Mouse (Mus musculus): ENCODE measurements around the gene Chrna7. TPM values are rescaled to one million over a fixed set of nuclear protein-coding genes. Genes with fewer than 3 reads are reported as not detected.

Gene Chrna7
- polyA plus RNA-seq, 1 experiment = 1.6 TPM

GRCm38 (mm10) chr7:63209501-63209900, 2.9 kb downstream of the Chrna7 start:
- Histone ChIP-seq H3K9ac (ENCODE audit: low read depth, poor library complexity, severe bottlenecking) (no peak overlapping the region), H3K9me3 (replicated peaks; ENCODE audit: control insufficient read depth, insufficient read depth, low read length, poor library complexity, severe bottlenecking) (no peaks in the 10 kb centered on the region), H3K36me3 (ENCODE audit: control insufficient read depth, insufficient read depth, low read length, poor library complexity, severe bottlenecking) (no peaks in the 10 kb centered on the region), H3K27ac (ENCODE audit: insufficient read depth, low read length) (no peak overlapping the region), H3K27me3 (ENCODE audit: control insufficient read depth, insufficient read depth, low read length, poor library complexity, severe bottlenecking) (peaks cover 2% of the 10 kb centered on the region; the same call in 1 of the 2 replicates), H3K4me3 (ENCODE audit: low read depth, low read length) (no peak overlapping the region), H3K4me1 (ENCODE audit: control insufficient read depth, insufficient read depth, low read length) (no peaks in the 10 kb centered on the region)
- TF ChIP-seq EP300 (IDR thresholded peaks at IDR 0.05; ENCODE audit: insufficient read depth, low read depth, low read length) (no peak), CTCF (IDR thresholded peaks at IDR 0.05; ENCODE audit: low read depth, low read length) (no peak), POLR2A (IDR thresholded peaks at IDR 0.05; ENCODE audit: insufficient read depth, low read length) (no peak)

DNA sequence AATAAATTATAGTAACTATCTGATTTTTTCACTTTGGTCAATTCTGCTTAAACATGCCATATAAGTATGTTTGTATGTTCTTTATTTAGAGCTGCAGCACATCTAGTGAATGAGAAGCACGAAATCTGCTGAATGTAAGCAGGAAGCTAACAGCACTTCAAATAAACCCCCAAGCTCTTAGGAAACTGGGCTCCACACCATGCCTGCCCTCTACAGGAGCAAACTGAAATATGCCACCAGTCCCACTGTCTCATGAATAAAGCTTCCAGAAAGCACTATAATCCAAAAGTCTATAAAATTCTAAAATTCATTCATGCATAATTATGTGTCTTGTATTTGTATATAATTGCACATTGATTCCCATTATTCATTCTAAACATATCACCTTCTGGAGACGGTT, 5.2 kb downstream of the Chrna7 start:
- Histone ChIP-seq H3K9me3 (replicated peaks; ENCODE audit: control insufficient read depth, insufficient read depth, low read length, poor library complexity, severe bottlenecking) (no peaks in the 10 kb centered on the region), H3K36me3 (ENCODE audit: control insufficient read depth, insufficient read depth, low read length, poor library complexity, severe bottlenecking) (no peaks in the 10 kb centered on the region), H3K9ac (ENCODE audit: low read depth, poor library complexity, severe bottlenecking) (no peak overlapping the region), H3K27ac (ENCODE audit: insufficient read depth, low read length) (no peak overlapping the region), H3K4me3 (ENCODE audit: low read depth, low read length) (no peak overlapping the region), H3K4me1 (ENCODE audit: control insufficient read depth, insufficient read depth, low read length) (no peaks in the 10 kb centered on the region), H3K27me3 (ENCODE audit: control insufficient read depth, insufficient read depth, low read length, poor library complexity, severe bottlenecking) (peaks cover 2% of the 10 kb centered on the region; the same call in 1 of the 2 replicates)
- TF ChIP-seq EP300 (IDR thresholded peaks at IDR 0.05; ENCODE audit: insufficient read depth, low read depth, low read length) (no peak), POLR2A (IDR thresholded peaks at IDR 0.05; ENCODE audit: insufficient read depth, low read length) (no peak), CTCF (IDR thresholded peaks at IDR 0.05; ENCODE audit: low read depth, low read length) (no peak)

GRCm38 (mm10) chr7:63195560-63195959, 16.8 kb downstream of the Chrna7 start:
- Histone ChIP-seq H3K4me3 (ENCODE audit: low read depth, low read length) (no peak overlapping the region), H3K9me3 (replicated peaks; ENCODE audit: control insufficient read depth, insufficient read depth, low read length, poor library complexity, severe bottlenecking) (no peaks in the 10 kb centered on the region), H3K4me1 (ENCODE audit: control insufficient read depth, insufficient read depth, low read length) (no peaks in the 10 kb centered on the region), H3K27me3 (ENCODE audit: control insufficient read depth, insufficient read depth, low read length, poor library complexity, severe bottlenecking) (no peaks in the 10 kb centered on the region), H3K27ac (ENCODE audit: insufficient read depth, low read length) (no peak overlapping the region), H3K36me3 (ENCODE audit: control insufficient read depth, insufficient read depth, low read length, poor library complexity, severe bottlenecking) (no peaks in the 10 kb centered on the region), H3K9ac (ENCODE audit: low read depth, poor library complexity, severe bottlenecking) (no peak overlapping the region)
- TF ChIP-seq CTCF (IDR thresholded peaks at IDR 0.05; ENCODE audit: low read depth, low read length) = no peak
- TF ChIP-seq EP300 (IDR thresholded peaks at IDR 0.05; ENCODE audit: insufficient read depth, low read depth, low read length) = no peak
- no peak for TF ChIP-seq POLR2A (IDR thresholded peaks at IDR 0.05; ENCODE audit: insufficient read depth, low read length)

- Histone ChIP-seq H3K36me3 (ENCODE audit: control insufficient read depth, insufficient read depth, low read length, poor library complexity, severe bottlenecking) (no peaks in the 10 kb centered on the region), H3K27me3 (ENCODE audit: control insufficient read depth, insufficient read depth, low read length, poor library complexity, severe bottlenecking) (no peaks in the 10 kb centered on the region), H3K9ac (ENCODE audit: low read depth, poor library complexity, severe bottlenecking) (no peak overlapping the region), H3K9me3 (replicated peaks; ENCODE audit: control insufficient read depth, insufficient read depth, low read length, poor library complexity, severe bottlenecking) (no peaks in the 10 kb centered on the region), H3K4me3 (ENCODE audit: low read depth, low read length) (no peak overlapping the region), H3K4me1 (ENCODE audit: control insufficient read depth, insufficient read depth, low read length) (no peaks in the 10 kb centered on the region), H3K27ac (ENCODE audit: insufficient read depth, low read length) (no peak overlapping the region)
- no peak for TF ChIP-seq POLR2A (IDR thresholded peaks at IDR 0.05; ENCODE audit: insufficient read depth, low read length)
- TF ChIP-seq EP300 (IDR thresholded peaks at IDR 0.05; ENCODE audit: insufficient read depth, low read depth, low read length) = no peak
- TF ChIP-seq CTCF (IDR thresholded peaks at IDR 0.05; ENCODE audit: low read depth, low read length) = no peak
These were observed 22.5 kb downstream of the Chrna7 start for GRCm38 (mm10) chr7:63189647-63190534.

DNA sequence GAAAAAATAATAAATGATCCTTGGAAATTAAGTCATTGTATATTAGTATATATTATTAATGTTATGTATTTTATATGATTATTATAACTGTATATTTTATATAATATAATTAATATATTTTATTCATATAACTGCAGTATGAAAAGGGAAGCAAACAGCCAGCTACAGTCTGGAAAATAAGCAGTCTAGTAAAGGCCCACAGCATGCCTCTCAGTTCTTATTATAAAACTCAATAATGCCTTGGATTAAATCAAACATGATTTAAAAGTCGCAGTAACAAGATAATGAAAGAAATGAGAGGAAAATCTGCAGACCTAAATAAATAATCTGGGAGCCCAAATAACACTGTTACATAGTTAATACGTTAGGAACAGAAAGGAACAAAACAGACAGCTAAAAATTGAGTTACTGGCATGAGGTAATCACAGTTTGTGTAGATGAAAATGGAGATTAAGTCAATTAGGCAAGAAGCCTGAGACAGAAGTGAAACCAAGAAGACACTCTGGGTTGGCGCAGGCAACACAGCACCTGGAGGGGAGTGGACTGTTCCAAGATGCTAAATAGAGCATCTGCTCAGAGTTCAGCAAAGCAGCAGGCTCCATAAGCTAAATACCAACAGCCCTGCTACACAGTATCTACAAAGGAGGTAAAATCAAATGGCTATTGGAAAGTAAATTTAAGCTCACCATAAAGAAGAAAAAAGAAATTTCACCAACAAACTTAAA, 42.1 kb downstream of the Chrna7 start:
- Histone ChIP-seq H3K9ac (ENCODE audit: low read depth, poor library complexity, severe bottlenecking) (no peak overlapping the region), H3K27ac (ENCODE audit: insufficient read depth, low read length) (no peak overlapping the region), H3K36me3 (ENCODE audit: control insufficient read depth, insufficient read depth, low read length, poor library complexity, severe bottlenecking) (no peaks in the 10 kb centered on the region), H3K9me3 (replicated peaks; ENCODE audit: control insufficient read depth, insufficient read depth, low read length, poor library complexity, severe bottlenecking) (no peaks in the 10 kb centered on the region), H3K27me3 (ENCODE audit: control insufficient read depth, insufficient read depth, low read length, poor library complexity, severe bottlenecking) (no peaks in the 10 kb centered on the region), H3K4me3 (ENCODE audit: low read depth, low read length) (no peak overlapping the region), H3K4me1 (ENCODE audit: control insufficient read depth, insufficient read depth, low read length) (no peaks in the 10 kb centered on the region)
- TF ChIP-seq CTCF (IDR thresholded peaks at IDR 0.05; ENCODE audit: low read depth, low read length) = no peak
- TF ChIP-seq POLR2A (IDR thresholded peaks at IDR 0.05; ENCODE audit: insufficient read depth, low read length) = no peak
- TF ChIP-seq EP300 (IDR thresholded peaks at IDR 0.05; ENCODE audit: insufficient read depth, low read depth, low read length) = no peak

DNA sequence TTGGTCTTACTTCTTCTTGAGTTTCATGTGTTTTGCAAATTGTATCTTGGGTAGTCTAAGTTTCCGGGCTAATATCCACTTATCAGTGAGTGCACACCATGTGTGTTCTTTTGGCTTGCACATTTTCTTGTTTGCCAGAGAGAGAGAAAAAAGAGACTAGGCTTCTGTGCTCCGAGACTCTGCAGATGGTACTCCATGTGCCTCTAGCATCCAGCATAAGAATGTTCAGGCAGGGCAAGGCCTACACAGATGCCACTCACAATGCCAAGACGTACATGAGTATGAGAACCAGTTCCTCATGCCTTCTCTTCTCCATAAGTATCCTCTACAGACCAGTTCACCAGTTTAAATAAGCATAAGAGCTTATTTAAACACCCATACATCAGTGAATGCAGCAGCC, 47.8 kb downstream of the Chrna7 start:
- no peak overlapping the region for H3K4me3 ChIP-seq (ENCODE audit: low read depth, low read length)
- no peaks in the 10 kb centered on the region for H3K27me3 ChIP-seq (ENCODE audit: control insufficient read depth, insufficient read depth, low read length, poor library complexity, severe bottlenecking)
- no peaks in the 10 kb centered on the region for H3K36me3 ChIP-seq (ENCODE audit: control insufficient read depth, insufficient read depth, low read length, poor library complexity, severe bottlenecking)
- no peaks in the 10 kb centered on the region for H3K9me3 ChIP-seq (replicated peaks; ENCODE audit: control insufficient read depth, insufficient read depth, low read length, poor library complexity, severe bottlenecking)
- TF ChIP-seq CTCF (IDR thresholded peaks at IDR 0.05; ENCODE audit: low read depth, low read length) (no peak), EP300 (IDR thresholded peaks at IDR 0.05; ENCODE audit: insufficient read depth, low read depth, low read length) (no peak), POLR2A (IDR thresholded peaks at IDR 0.05; ENCODE audit: insufficient read depth, low read length) (no peak)
- no peak overlapping the region for H3K27ac ChIP-seq (ENCODE audit: insufficient read depth, low read length)
- H3K9ac ChIP-seq (ENCODE audit: low read depth, poor library complexity, severe bottlenecking) = no peak overlapping the region
- no peaks in the 10 kb centered on the region for H3K4me1 ChIP-seq (ENCODE audit: control insufficient read depth, insufficient read depth, low read length)

Data from ES-Bruce4 (cell line).